Mouse (Mus musculus) hindbrain, postnatal 0 days (tissue): Measurements from ENCODE around the gene Foxk1. TPM values are rescaled to one million over a fixed set of nuclear protein-coding genes. Genes with fewer than 3 reads are reported as not detected.
A peak's percentile ranks its signal among the peaks of the same experiment; 100 is the strongest.

Experiments used
- ATAC-seq: fragments of 200-750 bp; cut with Nextera tagmentation; 2 replicates; pipeline ENCODE4 v1.8.0; 2017; ENCODE audit warnings: mild to moderate bottlenecking, moderate TSS enrichment, moderate library complexity
- DNase-seq: peaks from one replicate; pipeline ENCODE4 v3.0.0-alpha.2; 2015; ENCODE audit warnings: low spot score
- H3K27ac ChIP-seq: fragments of 300-500 bp; sonication (generic); 2 replicates; pipeline ENCODE4 v1.5.1; 2014; ENCODE audit warnings: mild to moderate bottlenecking
- H3K27me3 ChIP-seq: fragments of 300-500 bp; sonication (generic); 2 replicates; pipeline ENCODE4 v1.6.1; 2014; ENCODE audit warnings: low read length, mixed read lengths; ENCODE audit not compliant: insufficient read depth
- H3K36me3 ChIP-seq: fragments of 300-500 bp; sonication (generic); 2 replicates; pipeline ENCODE4 v1.6.1; 2014; ENCODE audit warnings: low read length, mixed read lengths; ENCODE audit not compliant: insufficient read depth
- H3K4me1 ChIP-seq: fragments of 300-500 bp; sonication (generic); 2 replicates; pipeline ENCODE4 v1.6.1; 2014; ENCODE audit warnings: antibody characterized with exemption, low read length, mixed read lengths; ENCODE audit not compliant: insufficient read depth
- H3K4me2 ChIP-seq: fragments of 300-500 bp; sonication (generic); 2 replicates; pipeline ENCODE4 v1.6.1; 2014; ENCODE audit warnings: low read depth, mild to moderate bottlenecking, low read length, moderate library complexity, mixed read lengths
- H3K4me3 ChIP-seq: fragments of 300-500 bp; sonication (generic); 2 replicates; pipeline ENCODE4 v1.5.1; 2014; ENCODE audit warnings: low read length
- H3K9ac ChIP-seq: fragments of 300-500 bp; sonication (generic); replicated peaks from 2 replicates; pipeline ENCODE4 v1.6.1; 2014; ENCODE audit warnings: mild to moderate bottlenecking, low read length, moderate library complexity, mixed read lengths
- H3K9me3 ChIP-seq: fragments of 300-500 bp; sonication (generic); 2 replicates; pipeline ENCODE4 v1.6.1; 2016; ENCODE audit warnings: low read length, mixed read lengths
- CTCF ChIP-seq: IDR thresholded peaks from 2 replicates; pipeline ENCODE4 v1.5.1; 2016; ENCODE audit warnings: antibody characterized with exemption, control low read depth, low read depth
- WGBS: fragments of 180-500 bp; shearing (Covaris S2); extraction: QIAGEN DNeasy Blood & Tissue Kit; methylation state at CpG from one replicate; pipeline ENCODE4 v1.1.7; 2014; 5-methylcytosine and 5-hydroxymethylcytosine counted together
- polyA plus RNA-seq: library from polyadenylated mRNA; unstranded; fragments of >200 nt; fragmentation: Nextera tagmentation; extraction: Ambion mirVana; gene quantifications from 2 replicates; pipeline ENCODE4 v1.2.1, GENCODE M21; 2015
- total RNA-seq: library from RNA; depleted of rRNA; stranded (reverse); fragments of >200 nt; gene quantifications from 2 replicates; pipeline ENCODE4 v1.2.3, GENCODE M21; 2014

Foxk1 gene
- total and polyA plus RNA-seq, 2 experiments from 2014 or later, result 4.6 to 23.3 TPM

DNA sequence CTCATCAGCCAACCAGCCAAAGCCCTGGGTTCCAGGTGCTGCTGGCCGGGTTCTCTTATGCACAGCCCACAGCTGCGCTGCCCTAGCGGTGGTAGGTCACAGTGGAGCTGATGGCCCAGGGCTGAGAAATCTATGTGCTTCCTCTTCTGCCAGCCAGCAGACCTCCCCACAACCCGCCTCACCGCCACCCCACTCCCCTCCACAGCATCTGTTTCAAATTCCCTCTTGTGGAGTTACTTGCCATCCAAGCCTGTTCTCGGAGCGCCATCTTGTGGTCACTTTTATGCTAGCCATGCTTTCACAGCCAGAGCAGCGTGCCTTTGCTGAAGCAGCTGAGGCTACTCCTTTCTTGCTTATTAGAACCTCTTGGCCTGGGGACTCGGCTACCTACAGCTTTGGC, 46.8 kb downstream of the Foxk1 start:
- peak; percentile 99 for TF ChIP-seq CTCF
- Histone ChIP-seq H3K27me3 (no peaks in the 10 kb centered on the region), H3K4me1 (peaks cover 15% of the 10 kb centered on the region), H3K36me3 (peaks cover 7% of the 10 kb centered on the region; the same call in 1 of the 2 replicates), H3K27ac (0 out of 2 replicates have a peak overlapping the region, but pooled peaks have one; percentile 3), H3K4me3 (no peak overlapping the region), H3K9ac (no peak overlapping the region), H3K9me3 (no peaks in the 10 kb centered on the region), H3K4me2 (no peak overlapping the region)
- 5% methylated on average over 9 of the region's 9 CpGs for WGBS
- peak; percentile 96 for DNase-seq
- ATAC-seq, result peak; percentile 83

DNA sequence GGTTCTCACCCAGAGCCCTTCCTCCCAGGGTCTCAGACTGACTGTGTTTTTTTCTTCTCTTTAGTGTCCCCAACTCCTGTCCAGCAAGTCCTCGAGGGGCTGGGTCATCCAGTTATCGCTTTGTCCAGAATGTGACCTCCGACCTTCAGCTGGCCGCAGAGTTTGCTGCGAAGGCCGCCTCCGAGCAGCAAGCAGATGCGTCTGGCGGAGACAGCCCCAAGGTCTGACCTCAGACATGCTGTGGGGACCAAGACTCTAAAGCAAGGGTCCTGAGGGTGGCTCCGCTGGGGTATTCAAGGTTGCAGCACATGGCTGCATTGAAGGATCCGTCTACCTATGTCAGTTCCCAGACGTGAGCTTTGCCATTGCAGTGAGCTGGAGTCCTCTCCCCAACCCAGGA, 47.3 kb downstream of the Foxk1 start:
- H3K27me3 ChIP-seq, result no peaks in the 10 kb centered on the region
- ATAC-seq (no peak), DNase-seq (no peak)
- no peak overlapping the region for H3K9ac ChIP-seq
- H3K4me2 ChIP-seq, result no peak overlapping the region
- H3K9me3 ChIP-seq, result no peaks in the 10 kb centered on the region
- no peak for TF ChIP-seq CTCF
- H3K27ac ChIP-seq, result no peak overlapping the region
- no peak overlapping the region for H3K4me3 ChIP-seq
- peaks cover 15% of the 10 kb centered on the region for H3K4me1 ChIP-seq
- peaks cover 10% of the 10 kb centered on the region; the same call in 1 of the 2 replicates for H3K36me3 ChIP-seq
- WGBS, result 57% methylated on average over 12 of the region's 12 CpGs

GRCm38 (mm10) chr5:142450846-142451245, 49.5 kb downstream of the Foxk1 start:
- Histone ChIP-seq H3K27me3 (no peaks in the 10 kb centered on the region), H3K4me3 (no peak overlapping the region), H3K36me3 (peaks cover 29% of the 10 kb centered on the region), H3K9ac (no peak overlapping the region), H3K9me3 (no peaks in the 10 kb centered on the region), H3K4me1 (peaks cover 7% of the 10 kb centered on the region; the same call in 1 of the 2 replicates), H3K4me2 (no peak overlapping the region), H3K27ac (no peak overlapping the region)
- ATAC-seq, result no peak
- TF ChIP-seq CTCF, result no peak
- WGBS, result 84% methylated on average over 9 of the region's 9 CpGs
- DNase-seq, result no peak

GRCm38 (mm10) chr5:142451759-142452158, 50.5 kb downstream of the Foxk1 start:
- Histone ChIP-seq H3K9me3 (no peaks in the 10 kb centered on the region), H3K4me2 (no peak overlapping the region), H3K36me3 (peaks cover 38% of the 10 kb centered on the region), H3K27me3 (no peaks in the 10 kb centered on the region), H3K4me3 (no peak overlapping the region), H3K4me1 (peaks cover 6% of the 10 kb centered on the region; the same call in 1 of the 2 replicates), H3K27ac (no peak overlapping the region), H3K9ac (no peak overlapping the region)
- ATAC-seq, result no peak
- TF ChIP-seq CTCF, result no peak
- 18% methylated on average over 1 of the region's 1 CpGs for WGBS
- DNase-seq, result peak; percentile 35

DNA sequence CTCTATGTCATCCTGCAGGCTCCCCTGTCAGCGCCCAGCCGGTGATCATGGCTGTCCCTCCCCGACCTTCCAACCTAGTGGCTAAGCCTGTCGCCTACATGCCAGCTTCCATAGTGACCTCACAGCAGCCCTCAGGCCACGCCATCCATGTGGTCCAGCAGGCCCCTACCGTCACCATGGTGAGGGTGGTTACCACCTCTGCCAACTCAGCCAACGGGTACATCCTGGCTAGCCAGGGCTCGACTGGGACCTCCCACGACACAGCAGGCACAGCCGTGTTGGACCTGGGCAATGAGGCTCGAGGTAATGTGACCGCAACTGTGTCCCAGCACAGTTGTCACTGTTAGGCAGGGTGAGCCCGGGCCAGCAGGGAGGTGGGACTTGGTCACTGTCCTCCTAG, 52.4 kb downstream of the Foxk1 start:
- DNase-seq (no peak), ATAC-seq (no peak)
- WGBS, result 90% methylated on average over 13 of the region's 13 CpGs
- Histone ChIP-seq H3K4me2 (no peak overlapping the region), H3K27ac (no peak overlapping the region), H3K9me3 (no peaks in the 10 kb centered on the region), H3K9ac (no peak overlapping the region), H3K36me3 (peaks cover 52% of the 10 kb centered on the region), H3K27me3 (no peaks in the 10 kb centered on the region), H3K4me1 (no peaks in the 10 kb centered on the region), H3K4me3 (no peak overlapping the region)
- no peak for TF ChIP-seq CTCF

DNA sequence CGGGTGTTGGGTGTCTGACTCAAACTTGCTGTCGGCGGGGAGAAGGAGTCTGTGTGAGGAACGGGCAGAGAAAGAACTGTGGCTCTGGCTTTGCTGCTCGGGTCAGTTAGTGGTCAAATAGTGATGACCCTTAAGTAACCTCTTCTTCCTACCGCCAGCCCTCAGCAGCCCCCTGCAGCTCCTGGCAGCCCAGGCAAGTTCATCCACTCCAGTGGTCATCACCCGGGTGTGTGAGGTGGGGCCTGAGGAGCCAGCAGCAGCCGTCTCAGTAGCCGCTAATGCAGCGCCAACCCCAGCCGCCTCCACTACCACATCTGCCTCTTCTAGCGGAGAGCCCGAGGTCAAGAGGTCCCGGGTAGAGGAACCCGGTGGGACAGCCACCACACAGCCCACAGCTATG, 55.0 kb downstream of the Foxk1 start:
- TF ChIP-seq CTCF, result no peak
- 59% methylated on average over 15 of the region's 15 CpGs for WGBS
- H3K9ac ChIP-seq, result no peak overlapping the region
- H3K36me3 ChIP-seq, result peaks cover 47% of the 10 kb centered on the region
- no peak overlapping the region for H3K4me3 ChIP-seq
- no peaks in the 10 kb centered on the region for H3K9me3 ChIP-seq
- no peak overlapping the region for H3K4me2 ChIP-seq
- no peaks in the 10 kb centered on the region for H3K27me3 ChIP-seq
- no peaks in the 10 kb centered on the region for H3K4me1 ChIP-seq
- H3K27ac ChIP-seq, result no peak overlapping the region; the same call in 1 of the 2 replicates
- DNase-seq, result no peak
- ATAC-seq, result no peak

- peaks cover 47% of the 10 kb centered on the region for H3K36me3 ChIP-seq
- H3K9ac ChIP-seq, result no peak overlapping the region
- WGBS, result 58% methylated on average over 10 of the region's 10 CpGs
- no peak for TF ChIP-seq CTCF
- H3K4me3 ChIP-seq, result no peak overlapping the region
- no peak overlapping the region for H3K4me2 ChIP-seq
- ATAC-seq, result no peak
- H3K4me1 ChIP-seq, result no peaks in the 10 kb centered on the region
- H3K27me3 ChIP-seq, result no peaks in the 10 kb centered on the region
- no peak for DNase-seq
- no peaks in the 10 kb centered on the region for H3K9me3 ChIP-seq
- H3K27ac ChIP-seq, result no peak overlapping the region; the same call in 1 of the 2 replicates
These were observed 56.0 kb downstream of the Foxk1 start for GRCm38 (mm10) chr5:142457345-142457744.
